Mouse (Mus musculus) embryo, embryonic 11.5 days (tissue): ENCODE data around the gene Slc25a35.
"Not testable (repeated sequence)": the region's sequence is repeated elsewhere in the genome, so short reads cannot be mapped to it uniquely, and the experiment has no call there.

Experiments
- DNase-seq: peaks from one replicate; pipeline ENCODE4 v3.0.0-alpha.2; 2012; ENCODE audit warnings: low read depth, low spot score

The Slc25a35 gene

DNA sequence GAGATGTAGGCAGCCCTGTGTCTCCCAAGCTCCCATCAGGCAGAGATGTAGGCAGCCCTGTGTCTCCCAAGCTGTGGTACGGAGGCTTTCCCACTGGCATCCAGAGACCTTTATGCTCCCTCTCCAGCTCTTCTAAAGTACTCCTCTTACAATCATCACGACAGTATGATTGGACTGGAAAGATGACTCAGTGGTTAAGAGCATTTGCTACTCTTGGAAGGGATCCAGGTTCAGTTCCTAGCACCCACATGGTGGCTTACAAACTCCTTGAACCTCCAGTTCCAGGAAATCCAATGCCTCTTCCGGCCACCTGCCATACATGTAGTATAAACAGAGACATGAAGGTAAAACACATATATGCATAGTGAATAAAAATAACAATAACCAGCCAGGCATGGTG, 6.3 kb upstream of the Slc25a35 start:
- DNase-seq = no peak

DNA sequence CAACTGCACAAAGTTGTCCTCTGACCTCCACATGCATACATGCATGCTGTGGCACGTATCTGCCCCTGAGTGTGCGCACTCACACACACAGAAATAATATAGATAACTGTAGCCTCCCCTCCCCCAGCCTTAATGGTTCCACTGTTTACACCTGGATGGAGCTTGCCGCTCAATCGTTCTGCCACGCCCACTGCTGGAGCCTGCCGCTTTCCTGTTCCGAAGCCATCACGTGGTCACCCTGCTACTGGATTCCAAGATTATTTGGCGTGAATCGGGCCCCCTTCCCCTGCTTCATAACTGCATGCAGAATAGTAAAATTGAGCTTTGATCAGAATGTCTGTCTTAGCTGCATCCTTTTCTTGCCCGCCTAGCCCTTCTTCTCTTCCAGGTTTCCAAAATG, 5.8 kb upstream of the Slc25a35 start:
- DNase-seq = not testable (repeated sequence)

DNA sequence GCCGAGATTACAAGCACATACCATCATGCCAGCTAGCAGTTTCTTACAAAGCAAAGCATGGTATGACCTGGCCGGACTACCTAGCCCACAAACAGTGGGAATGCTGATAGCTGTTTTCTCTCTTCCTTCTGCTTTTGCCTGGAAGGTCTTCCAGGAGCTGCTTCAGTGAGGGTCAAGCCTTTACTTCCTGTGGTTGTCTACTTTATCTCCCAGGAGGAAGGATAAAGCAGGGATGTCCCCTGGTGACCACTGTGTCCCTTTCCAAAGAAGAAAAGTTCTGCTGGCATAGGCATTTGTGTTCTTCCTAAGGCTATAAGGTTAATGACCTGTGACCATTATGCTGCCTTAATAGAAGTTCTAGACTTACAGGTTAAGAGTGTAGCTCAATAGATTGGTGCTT, 4.5 kb upstream of the Slc25a35 start:
- DNase-seq = no peak

DNA sequence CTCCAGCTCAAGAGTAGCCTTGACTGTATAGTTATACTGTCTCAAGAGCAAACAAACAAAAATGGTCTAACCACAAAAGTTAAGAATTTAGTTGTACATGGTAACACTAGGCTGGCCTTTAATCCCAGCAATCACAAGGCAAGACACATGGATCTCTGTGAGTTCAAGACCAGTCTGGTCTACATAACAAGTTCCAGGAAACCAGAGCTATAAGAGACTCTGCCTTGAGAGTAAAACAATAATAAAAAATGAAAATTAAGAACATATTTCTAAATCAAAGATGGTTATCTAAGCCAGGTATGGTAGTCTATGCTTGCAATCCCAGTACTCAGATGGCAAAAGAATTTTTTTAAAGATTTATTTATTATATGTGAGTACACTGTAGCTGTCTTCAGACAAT, 2.9 kb upstream of the Slc25a35 start:
- no peak for DNase-seq

DNA sequence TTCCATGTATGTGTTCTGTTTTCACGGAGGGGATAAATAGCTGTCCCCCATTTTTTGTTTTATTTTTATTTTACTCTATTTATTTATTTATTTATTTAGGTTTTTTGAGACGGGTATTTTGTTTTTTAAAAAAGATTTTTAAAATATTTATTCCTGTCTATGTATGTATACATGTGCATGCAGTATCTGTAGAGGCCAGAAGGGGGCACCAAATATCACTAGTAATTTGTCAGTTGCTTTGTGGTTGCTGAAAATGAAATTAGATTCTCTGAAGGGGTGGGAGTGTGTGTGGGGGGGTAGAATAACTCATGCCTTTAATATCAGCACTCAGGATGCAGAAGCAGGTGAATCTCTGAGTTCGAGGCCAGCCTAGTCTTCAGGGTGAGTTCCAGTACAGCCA, 2.1 kb upstream of the Slc25a35 start:
- peak; percentile 34 for DNase-seq

DNA sequence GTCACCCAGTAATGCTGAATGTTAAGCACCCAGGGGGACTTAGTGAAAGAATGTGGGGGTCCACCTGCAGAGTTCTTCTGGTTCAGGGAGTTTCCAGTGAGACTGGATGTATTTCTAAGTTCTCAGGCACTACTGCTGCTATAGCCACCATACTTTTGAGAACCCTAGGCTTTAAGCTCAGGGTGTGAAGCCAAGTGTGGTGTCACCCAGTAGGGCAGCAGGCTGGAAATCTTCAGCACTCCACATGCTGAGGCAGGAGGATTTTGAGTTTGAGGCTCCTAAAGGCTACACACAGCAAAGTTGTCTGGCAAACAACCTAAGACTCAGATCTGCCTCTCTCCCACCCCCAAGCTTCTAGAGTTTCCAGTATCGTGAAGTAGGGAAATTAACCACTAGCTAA, 1.4 kb upstream of the Slc25a35 start:
- DNase-seq = no peak

DNA sequence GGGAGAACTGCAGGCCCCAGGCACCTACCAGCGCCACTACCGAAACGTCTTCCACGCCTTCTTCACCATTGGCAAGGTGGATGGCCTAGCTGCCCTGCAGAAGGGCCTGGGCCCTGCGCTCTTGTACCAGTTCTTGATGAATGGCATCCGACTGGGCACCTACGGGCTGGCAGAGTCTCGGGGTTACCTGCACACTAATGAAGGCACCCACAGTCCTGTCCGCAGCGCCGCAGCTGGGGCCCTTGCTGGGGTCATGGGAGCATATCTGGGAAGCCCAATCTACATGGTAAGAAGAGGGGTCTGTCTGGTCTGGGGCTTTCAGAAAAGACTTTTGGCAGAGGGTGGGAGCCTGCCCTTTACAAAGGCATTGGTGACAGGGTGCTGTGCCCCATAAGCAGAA, 821 bp downstream of the Slc25a35 start:
- no peak for DNase-seq

DNA sequence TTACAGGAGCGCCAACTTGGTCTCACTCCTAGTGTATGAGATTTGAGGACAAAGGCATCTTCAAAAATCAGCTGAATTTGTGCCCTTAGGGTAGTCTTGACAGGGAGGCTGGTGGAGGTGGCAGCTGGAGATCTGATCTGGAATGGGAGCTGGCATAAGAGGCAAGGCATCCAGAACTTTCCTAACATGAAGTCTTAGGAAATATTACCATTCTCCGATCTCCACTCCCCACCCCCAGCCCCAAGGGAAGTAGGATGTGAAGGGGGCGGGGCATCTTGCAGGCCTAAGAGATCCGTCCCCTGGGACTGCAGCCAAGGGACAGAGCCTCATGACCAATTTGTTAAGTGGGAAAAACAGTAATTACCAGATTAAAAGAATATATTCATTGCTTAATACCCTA, 2.3 kb downstream of the Slc25a35 start:
- no peak for DNase-seq

DNA sequence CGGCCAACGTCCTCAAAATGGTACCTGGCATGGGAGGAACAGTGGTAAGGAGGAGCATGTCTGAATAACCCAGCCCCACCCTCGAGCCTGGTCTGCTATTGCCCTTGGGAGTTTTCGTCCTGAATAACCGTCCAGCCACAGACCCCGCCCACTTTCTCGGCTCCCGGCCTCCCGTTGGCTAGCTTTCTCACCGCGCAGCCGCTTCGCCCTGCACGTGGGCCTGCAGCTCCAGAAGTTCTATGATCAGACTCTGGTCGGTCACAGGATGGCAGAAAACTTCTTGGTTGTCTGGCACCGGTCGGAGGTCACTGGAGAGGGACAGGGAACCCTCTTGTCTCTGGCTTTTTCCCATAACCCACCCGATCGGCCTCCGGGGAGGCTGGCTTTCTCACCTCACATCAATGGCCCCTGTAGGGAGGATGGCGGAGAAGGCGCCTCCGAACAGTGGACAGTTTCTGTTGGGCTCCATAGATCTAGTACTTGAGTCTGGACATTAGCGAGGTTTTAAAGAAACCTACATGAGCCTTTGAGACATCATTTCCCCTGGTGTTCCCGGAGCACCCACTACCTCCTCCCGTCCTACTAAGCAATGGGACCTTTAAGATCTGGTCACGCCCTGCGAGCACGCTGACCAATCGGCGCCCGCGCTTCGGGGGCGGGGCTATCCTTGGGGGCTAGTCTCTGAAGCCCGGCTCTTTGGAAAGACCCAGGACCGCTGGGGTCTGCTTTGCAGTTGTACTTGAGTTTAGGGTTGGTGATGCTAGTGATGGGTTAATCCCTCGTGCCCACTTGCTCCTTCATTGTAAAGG, 5.5 kb downstream of the Slc25a35 start:
- DNase-seq = peak; percentile 77

DNA sequence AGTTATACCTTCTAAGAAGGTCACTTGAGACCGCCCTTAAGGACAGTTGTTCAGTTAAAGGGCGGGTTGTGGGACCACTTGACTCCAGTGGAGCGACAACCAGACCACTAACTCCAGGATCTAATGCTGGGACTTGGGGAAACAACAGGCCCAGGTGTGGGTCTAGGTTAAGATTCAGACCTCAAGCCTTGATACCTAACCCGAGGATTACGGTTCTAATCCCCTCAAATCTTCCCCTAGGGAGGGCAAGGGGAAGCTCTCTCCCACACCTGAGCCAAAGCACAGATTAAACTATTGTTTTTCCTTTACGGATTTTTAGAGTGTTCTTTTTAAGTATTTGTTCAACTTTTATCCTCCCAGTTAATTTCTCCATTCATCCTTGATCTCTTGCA, 6.1 kb downstream of the Slc25a35 start:
- no peak for DNase-seq

DNA sequence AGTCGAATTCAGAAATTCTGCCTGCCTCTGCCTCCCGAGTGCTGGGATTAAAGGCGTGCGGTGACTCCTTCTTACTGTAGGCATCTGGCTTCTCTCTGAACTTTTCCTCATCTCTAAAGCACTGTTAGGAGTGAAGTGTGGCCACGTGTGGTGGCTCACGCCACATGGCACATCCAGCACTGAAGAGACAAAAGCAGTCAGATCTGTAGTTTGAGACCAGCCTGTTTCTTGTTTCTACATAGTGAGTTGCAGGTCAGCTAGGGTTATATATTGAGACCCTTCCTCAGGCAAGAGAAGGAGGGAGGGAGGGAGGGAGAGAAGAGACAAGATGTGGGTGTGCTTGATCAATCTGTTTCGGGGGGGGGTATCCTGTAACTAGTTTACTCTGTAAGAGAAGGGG, 7.2 kb downstream of the Slc25a35 start, which contains the start of gene Rangrf:
Gene Rangrf, minus strand, starts transcription at position 101 of the 400 bp plus-strand sequence.
- no peak for DNase-seq

DNA sequence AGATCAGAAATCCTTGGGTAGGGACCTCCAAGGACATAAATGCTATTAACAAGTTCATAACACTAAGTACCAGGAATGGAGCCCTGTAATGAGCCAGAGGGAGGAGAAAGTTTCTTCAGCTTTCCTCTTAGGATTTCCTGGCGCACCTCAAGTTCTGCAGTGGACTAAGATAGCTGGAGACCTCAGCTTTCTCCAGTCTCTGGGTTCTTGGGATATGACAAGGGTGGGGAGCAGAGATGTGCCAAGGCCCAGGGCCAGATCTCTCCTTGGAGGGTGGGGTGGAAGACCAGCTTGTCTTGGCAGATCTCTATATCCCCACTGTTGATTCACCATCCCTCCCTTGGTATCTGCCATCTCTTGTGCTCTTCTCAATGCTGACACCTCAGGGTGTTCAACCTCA, 7.7 kb downstream of the Slc25a35 start:
- DNase-seq = no peak

DNA sequence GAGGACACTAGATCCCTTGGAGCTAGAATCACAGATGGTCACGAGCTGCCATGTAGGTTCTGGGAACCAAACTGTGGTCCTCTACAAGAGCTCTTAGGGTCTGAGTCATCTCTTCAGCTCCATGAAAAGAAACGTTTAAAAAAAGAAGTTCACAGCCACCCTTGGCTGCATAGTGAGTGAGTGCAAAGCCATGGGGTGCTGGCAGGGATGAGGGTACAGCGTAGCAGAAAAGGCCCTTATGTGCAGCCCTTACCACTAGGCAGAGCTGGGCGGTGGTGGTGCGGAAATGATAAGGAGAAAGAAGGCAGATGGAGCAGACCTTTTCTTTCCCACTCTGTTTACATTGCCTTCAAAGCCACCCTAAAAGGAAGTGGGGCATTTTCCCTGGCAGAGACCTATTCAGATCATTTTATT, 11.4 kb downstream of the Slc25a35 start:
- no peak for DNase-seq

DNA sequence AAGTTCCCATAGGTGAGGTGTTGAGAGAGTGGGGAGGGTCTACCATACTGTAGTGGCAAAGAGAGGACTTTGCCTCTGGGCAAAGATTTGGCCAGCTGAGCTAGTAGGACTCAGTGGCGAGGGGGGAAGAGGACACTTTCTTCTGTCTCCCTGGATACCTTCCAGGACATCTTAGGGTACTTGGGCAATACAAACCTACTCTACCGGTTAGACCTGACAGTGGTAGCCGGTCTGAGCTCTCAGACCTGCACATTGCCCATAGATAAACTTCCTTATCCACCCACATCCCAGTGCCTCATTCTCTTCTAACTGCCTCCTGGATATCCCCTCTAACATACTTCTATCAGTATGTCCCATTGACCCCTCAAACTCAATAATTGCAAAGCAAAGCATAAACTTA, 13.0 kb downstream of the Slc25a35 start:
- DNase-seq = no peak

DNA sequence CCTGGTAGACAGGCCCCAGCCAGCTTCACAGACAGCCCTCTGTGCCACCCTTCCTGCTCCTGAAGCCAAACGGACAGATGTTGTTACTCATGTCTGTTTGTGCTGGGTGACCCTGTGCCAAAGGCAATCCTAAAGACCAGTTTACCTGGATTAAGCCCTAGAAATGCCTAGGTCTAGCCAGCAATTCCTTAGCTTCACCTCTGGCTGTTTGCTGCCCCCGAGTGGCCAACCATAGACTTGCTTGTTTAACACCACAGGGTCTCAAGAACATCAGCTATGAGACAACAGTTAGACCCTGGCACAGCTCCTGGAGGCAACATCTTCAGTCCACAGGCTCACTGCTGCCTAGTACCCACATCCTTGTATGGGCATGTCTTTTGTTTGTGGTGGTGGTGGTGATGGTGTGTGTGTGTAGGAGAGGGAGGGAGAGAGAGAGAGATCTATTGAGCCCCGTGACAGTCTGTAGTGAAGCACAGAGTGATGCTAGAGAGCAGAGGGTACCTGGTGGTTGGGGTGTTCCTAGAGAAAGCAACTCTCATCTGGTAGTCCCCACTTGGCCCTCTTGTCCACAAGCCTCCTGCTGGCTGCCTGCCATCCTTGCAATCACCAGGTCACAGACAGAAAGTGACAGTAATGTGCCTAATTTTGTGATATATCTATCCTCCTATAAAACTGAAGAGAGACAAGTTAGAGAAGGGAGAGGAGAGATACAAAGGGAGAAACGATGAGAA, 14.9 kb downstream of the Slc25a35 start:
- peak; percentile 71 for DNase-seq

DNA sequence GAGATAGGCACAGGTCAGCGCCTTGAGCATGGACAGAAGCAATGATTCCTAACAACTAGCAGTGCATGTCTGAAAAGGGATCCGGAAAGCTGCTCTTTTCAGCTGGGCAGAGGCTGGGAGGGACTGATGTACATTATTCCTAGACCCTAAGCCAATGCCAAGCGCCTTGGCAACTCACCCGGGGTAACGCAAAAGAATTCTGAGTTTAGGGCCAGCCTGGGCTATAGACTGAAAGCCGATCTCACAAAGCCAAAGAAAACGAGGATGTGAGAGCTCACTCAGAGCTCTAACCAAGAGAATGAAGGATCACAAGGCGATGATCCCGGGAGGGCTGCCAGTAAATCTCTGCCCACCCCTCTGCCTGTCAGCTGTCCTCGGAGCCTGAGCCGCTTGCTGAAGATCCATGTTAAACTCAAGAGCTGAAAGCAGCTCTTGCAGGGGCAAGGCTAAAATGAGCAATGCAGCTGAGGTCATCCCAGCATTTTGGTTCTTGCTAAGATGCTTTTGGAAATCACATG, 19.5 kb downstream of the Slc25a35 start:
- no peak for DNase-seq

DNA sequence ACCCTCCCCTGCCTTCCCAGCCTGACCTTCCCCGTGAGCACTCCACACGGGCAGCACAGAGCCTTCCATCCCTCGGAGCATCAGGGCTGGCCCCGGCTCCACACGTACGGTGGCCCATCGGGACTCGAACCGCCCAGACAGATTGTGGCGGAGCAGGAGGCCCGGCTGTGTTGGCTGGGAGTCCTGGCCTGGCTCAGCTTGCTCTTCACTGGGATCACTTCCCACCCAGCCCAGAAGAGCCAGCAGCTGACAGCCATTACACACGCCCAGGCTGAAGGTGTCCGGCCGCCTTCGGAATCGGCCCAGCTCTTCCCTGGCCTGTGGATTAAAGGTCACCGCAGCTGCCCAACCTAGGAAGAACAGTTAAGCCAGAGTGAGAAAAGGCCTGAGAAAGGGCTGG, 20.4 kb downstream of the Slc25a35 start:
- no peak for DNase-seq

DNA sequence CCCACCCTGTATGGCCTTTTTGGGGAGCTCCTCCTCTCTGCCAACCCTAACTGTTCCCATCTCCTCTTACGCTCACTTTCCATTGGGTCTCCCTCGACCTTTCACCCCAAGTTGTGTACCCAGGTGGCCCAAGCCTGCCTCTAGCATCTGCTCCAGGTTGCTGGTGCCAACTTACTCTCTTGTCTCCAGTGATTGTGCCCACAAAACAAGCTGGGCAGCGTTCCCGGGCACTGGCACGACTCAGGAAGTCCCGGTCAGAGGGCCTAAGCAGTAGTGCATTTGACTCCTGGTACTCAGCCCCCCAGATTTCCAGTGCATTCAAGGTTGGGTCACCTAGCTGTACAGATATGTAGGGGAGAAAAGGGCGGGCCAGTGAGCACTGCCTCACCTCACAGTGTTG, 25.2 kb downstream of the Slc25a35 start:
- DNase-seq = no peak

DNA sequence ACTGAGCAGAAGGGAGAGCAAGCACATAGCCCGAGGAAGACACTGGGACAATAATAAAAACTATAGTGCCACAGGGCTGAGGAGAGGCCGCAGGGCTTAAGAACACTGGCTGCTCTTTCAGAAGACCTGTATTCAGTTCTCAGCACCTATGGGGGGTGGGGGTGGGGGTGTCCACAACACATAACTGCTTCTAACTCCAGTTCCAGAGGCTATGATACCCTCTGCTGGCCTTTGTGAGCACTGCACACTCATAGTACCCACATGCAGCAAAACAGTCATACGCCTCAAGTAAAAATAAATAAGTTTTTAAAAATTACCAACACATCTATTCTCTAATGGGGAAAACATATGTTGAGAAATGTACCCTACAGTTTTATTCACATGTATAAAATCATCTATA, 26.4 kb downstream of the Slc25a35 start:
- DNase-seq = no peak

DNA sequence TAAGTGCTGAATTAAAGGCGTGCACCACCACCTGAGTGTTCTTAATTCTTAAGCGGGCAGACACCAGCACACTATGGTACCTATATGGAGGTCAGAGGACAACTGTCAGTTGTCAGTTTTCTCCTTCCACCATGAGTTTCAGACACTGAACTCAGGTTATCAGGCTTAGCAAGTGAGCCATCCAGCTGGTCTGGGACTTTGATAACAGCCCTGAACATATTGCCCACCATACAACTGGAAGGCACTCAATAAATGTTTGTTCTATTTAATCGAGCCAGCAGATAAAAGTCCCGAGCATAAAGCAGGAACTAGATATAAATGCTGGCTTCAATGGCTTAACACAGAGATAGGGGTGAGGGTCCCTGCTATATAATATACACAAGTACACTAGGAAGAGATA, 29.1 kb downstream of the Slc25a35 start:
- DNase-seq = no peak

DNA sequence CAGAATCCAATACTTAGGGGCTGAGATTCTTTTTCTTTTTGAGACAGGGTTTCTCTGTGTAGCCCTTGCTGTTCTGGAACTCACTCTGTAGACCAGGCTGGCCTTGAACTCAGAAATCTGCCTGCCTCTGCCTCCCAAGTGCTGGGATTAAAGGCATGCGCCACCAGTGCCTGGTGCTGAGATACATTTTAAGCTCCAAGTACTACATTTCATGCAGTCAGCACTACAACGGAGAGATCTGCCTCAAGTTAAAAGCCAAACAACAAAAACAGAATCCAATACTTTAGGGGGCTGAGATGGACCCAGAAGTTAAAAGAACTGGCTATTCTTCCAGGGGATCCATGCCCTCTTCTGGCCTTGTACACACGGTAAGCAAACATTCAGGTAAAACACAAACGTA, 34.9 kb downstream of the Slc25a35 start:
- not testable (repeated sequence) for DNase-seq

DNA sequence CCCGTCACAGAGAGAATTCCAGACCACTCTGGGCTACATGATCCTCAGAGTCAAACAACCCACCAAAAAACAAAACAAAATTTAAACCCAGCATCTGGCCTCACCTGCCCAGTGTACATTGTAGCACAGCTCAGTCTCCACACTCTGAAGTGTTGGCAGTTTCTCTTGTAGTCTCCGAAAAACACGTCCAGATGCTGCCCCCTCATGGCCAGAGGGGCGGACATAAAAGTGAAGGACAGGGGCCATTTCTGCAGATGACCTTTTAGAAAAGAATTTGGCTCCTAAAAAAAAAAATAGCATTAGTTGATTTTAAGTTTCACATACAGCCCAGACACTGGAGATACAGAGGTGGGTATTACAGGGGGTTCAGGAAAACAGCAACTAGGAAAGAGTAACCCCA, 35.7 kb downstream of the Slc25a35 start:
- DNase-seq = no peak

DNA sequence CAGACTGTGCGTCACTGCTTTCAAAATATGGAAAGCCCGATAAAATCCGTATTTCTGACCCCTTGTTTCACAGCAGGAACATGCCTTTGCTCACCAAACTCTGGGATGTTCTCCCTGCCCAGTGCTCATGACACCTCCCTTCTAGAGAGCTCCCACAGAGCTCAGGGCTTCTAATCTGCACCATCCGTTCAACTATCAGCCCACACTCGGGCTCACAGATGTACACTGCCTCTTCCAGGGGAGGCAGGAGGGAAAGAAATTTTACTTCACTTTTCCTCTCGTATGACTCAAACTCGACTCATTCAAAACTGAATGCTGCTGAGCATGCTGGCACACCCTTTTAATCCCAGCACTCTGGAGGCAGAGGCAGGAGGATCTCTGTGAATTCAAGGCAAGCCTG, 37.3 kb downstream of the Slc25a35 start:
- no peak for DNase-seq
